Mouse (Mus musculus): Measurements from ENCODE around the gene Csf2rb.
A peak's percentile ranks its signal among the peaks of the same experiment; 100 is the strongest.
"Not testable (repeated sequence)": the region's sequence is repeated elsewhere in the genome, so short reads cannot be mapped to it uniquely, and the experiment has no call there.

The Csf2rb gene

GRCm38 (mm10) chr15:78327753-78328341 is 2.3 kb downstream of the Csf2rb start:
- not testable (repeated sequence) for DNase-seq (ENCODE audit: low spot score)

GRCm38 (mm10) chr15:78328520-78329097 is 3.1 kb downstream of the Csf2rb start:
- no peak for DNase-seq (ENCODE audit: low spot score)

GRCm38 (mm10) chr15:78329972-78330371 is 4.4 kb downstream of the Csf2rb start:
- not testable (repeated sequence) for DNase-seq (ENCODE audit: low spot score)

- DNase-seq (ENCODE audit: low spot score): no peak
Measured at GRCm38 (mm10) chr15:78330706-78331105, 5.2 kb downstream of the Csf2rb start.

- DNase-seq (ENCODE audit: low spot score): no peak
Measured at GRCm38 (mm10) chr15:78331523-78332340, 6.2 kb downstream of the Csf2rb start.

- DNase-seq (ENCODE audit: low spot score): no peak
Measured at GRCm38 (mm10) chr15:78332981-78333380, 7.4 kb downstream of the Csf2rb start.

GRCm38 (mm10) chr15:78334380-78334779 is 8.8 kb downstream of the Csf2rb start:
- no peak for DNase-seq (ENCODE audit: low spot score)

- peak; percentile 20 for DNase-seq (ENCODE audit: low spot score)
Measured at GRCm38 (mm10) chr15:78339627-78340423, 14.3 kb downstream of the Csf2rb start.

GRCm38 (mm10) chr15:78340919-78341318 is 15.4 kb downstream of the Csf2rb start:
- DNase-seq (ENCODE audit: low spot score): not testable (repeated sequence)

GRCm38 (mm10) chr15:78343683-78344082 is 18.1 kb downstream of the Csf2rb start:
- no peak for DNase-seq (ENCODE audit: low spot score)

- no peak for DNase-seq (ENCODE audit: low spot score)
Measured at GRCm38 (mm10) chr15:78344567-78344966, 19.0 kb downstream of the Csf2rb start.

GRCm38 (mm10) chr15:78351586-78352165 is 26.1 kb downstream of the Csf2rb start:
- DNase-seq (ENCODE audit: low spot score): no peak

- peak; percentile 18 for DNase-seq (ENCODE audit: low spot score)
Measured at GRCm38 (mm10) chr15:78354958-78355357, 29.4 kb downstream of the Csf2rb start.

GRCm38 (mm10) chr15:78355548-78355947 is 30.0 kb downstream of the Csf2rb start:
- no peak for DNase-seq (ENCODE audit: low spot score)

GRCm38 (mm10) chr15:78365916-78366315 is 40.4 kb downstream of the Csf2rb start:
- no peak for DNase-seq (ENCODE audit: low spot score)

- no peak for DNase-seq (ENCODE audit: low spot score)
Measured at GRCm38 (mm10) chr15:78366875-78367274, 41.3 kb downstream of the Csf2rb start.

- DNase-seq (ENCODE audit: low spot score): no peak
Measured at GRCm38 (mm10) chr15:78367811-78368210, 42.3 kb downstream of the Csf2rb start.

GRCm38 (mm10) chr15:78368926-78369346 is 43.4 kb downstream of the Csf2rb start:
- peak; percentile 29 for DNase-seq (ENCODE audit: low spot score)

- DNase-seq (ENCODE audit: low spot score): no peak
Measured at GRCm38 (mm10) chr15:78369641-78370040, 44.1 kb downstream of the Csf2rb start.

GRCm38 (mm10) chr15:78372796-78373195 is 47.2 kb downstream of the Csf2rb start:
- DNase-seq (ENCODE audit: low spot score): no peak

- no peak for DNase-seq (ENCODE audit: low spot score)
Measured at GRCm38 (mm10) chr15:78374204-78374603, 48.7 kb downstream of the Csf2rb start.

GRCm38 (mm10) chr15:78377859-78378258 is 52.3 kb downstream of the Csf2rb start:
- no peak for DNase-seq (ENCODE audit: low spot score)
